Mouse (Mus musculus): ENCODE results near the gene Fgf22. TPM values are rescaled to one million over a fixed set of nuclear protein-coding genes. Genes with fewer than 3 reads are reported as not detected.

Gene Fgf22
- polyA plus RNA-seq, 1 experiment from 2014 or later: not detected

- Histone ChIP-seq H3K9me3 (ENCODE audit: control insufficient read depth, low read length) (no peaks in the 10 kb centered on the region; the same call in 1 of the 2 replicates), H3K4me1 (ENCODE audit: control insufficient read depth, insufficient read depth, low read length) (peaks cover 22% of the 10 kb centered on the region), H3K4me2 (ENCODE audit: low read depth, low read length) (peak within 1 kb of the TSS; percentile 94), H3K36me3 (ENCODE audit: control insufficient read depth, insufficient read depth, low read length) (no peaks in the 10 kb centered on the region), H3K27me3 (replicated peaks; ENCODE audit: control insufficient read depth, insufficient read depth, low read length) (no peaks in the 10 kb centered on the region), H3K4me3 (ENCODE audit: low read length) (peak within 1 kb of the TSS; percentile 89), H3K9ac (ENCODE audit: low read depth, low read length) (peak within 1 kb of the TSS; percentile 93), H3K27ac (ENCODE audit: low read length) (peak within 1 kb of the TSS; percentile 74)
- 6% methylated on average over 51 of the region's 51 CpGs for WGBS
- peak; percentile 62 for ATAC-seq
Observed at GRCm38 (mm10) chr10:79793051-79793737, 38.3 kb downstream of the Fgf22 start, which contains the start of gene Palm. Gene Palm (plus strand): TSS chr10:79793572.

GRCm38 (mm10) chr10:79793738-79794490 is 39.0 kb downstream of the Fgf22 start:
- H3K27ac ChIP-seq (ENCODE audit: low read length): peak overlapping the region; percentile 74
- no peaks in the 10 kb centered on the region for H3K36me3 ChIP-seq (ENCODE audit: control insufficient read depth, insufficient read depth, low read length)
- WGBS: 3% methylated on average over 38 of the region's 38 CpGs
- H3K4me1 ChIP-seq (ENCODE audit: control insufficient read depth, insufficient read depth, low read length): peaks cover 22% of the 10 kb centered on the region
- peak overlapping the region; percentile 93 for H3K9ac ChIP-seq (ENCODE audit: low read depth, low read length)
- peak; percentile 4 for ATAC-seq
- H3K4me3 ChIP-seq (ENCODE audit: low read length): peak overlapping the region; percentile 89
- peak overlapping the region; percentile 94 for H3K4me2 ChIP-seq (ENCODE audit: low read depth, low read length)
- no peaks in the 10 kb centered on the region; the same call in 1 of the 2 replicates for H3K9me3 ChIP-seq (ENCODE audit: control insufficient read depth, low read length)
- no peaks in the 10 kb centered on the region for H3K27me3 ChIP-seq (replicated peaks; ENCODE audit: control insufficient read depth, insufficient read depth, low read length)

DNA sequence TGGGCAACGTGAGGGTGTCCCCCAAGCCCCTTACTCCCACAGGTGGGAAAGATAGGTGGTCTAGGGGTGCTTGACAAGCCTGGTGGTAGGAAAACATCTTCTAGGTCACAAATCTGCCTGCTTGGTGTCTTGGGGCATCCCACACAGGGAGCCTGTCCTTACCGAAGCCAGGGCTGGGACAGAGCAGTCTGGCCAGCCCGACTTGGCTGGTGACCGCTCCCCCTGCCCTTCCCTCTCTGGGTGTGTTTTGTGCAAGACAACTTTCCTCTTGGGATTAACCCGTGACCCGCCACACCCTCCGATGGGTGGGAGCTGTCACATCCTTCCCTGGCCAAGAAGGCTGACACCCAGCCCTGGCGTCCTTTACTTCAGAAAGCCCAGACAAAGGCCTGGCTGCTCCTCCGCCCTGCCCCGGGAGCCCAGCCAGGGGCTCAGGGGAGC is 39.6 kb downstream of the Fgf22 start:
- Histone ChIP-seq H3K9me3 (ENCODE audit: control insufficient read depth, low read length) (no peaks in the 10 kb centered on the region; the same call in 1 of the 2 replicates), H3K4me2 (ENCODE audit: low read depth, low read length) (peak overlapping the region; percentile 94), H3K4me1 (ENCODE audit: control insufficient read depth, insufficient read depth, low read length) (peaks cover 22% of the 10 kb centered on the region), H3K4me3 (ENCODE audit: low read length) (peak overlapping the region; percentile 89), H3K9ac (ENCODE audit: low read depth, low read length) (peak overlapping the region; percentile 93), H3K27ac (ENCODE audit: low read length) (peak overlapping the region; percentile 74), H3K27me3 (replicated peaks; ENCODE audit: control insufficient read depth, insufficient read depth, low read length) (no peaks in the 10 kb centered on the region), H3K36me3 (ENCODE audit: control insufficient read depth, insufficient read depth, low read length) (no peaks in the 10 kb centered on the region)
- ATAC-seq: peak; percentile 34
- 13% methylated on average over 10 of the region's 10 CpGs for WGBS

DNA sequence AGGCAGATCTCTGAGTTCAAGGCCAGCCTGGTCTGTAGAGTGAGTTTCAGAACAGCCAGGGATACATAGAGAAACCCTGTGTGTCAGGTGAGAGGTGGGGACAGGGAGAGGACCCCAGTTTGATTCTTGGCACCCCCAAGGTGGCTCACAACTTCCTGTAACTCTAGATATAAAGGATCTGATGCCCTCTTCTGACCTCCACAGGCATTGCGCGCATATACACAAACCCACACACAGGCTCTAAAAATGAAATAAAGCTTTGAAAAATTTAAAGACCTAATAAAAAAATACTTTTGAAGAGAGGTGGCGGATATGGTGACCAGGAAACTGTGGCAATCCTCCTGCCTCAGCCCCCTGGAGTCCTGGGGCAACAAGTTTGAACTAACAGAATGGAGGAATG is 41.0 kb downstream of the Fgf22 start:
- no peak for ATAC-seq
- Histone ChIP-seq H3K4me2 (ENCODE audit: low read depth, low read length) (no peak overlapping the region), H3K27ac (ENCODE audit: low read length) (no peak overlapping the region), H3K9me3 (ENCODE audit: control insufficient read depth, low read length) (no peaks in the 10 kb centered on the region; the same call in 1 of the 2 replicates), H3K9ac (ENCODE audit: low read depth, low read length) (no peak overlapping the region), H3K36me3 (ENCODE audit: control insufficient read depth, insufficient read depth, low read length) (no peaks in the 10 kb centered on the region), H3K4me3 (ENCODE audit: low read length) (no peak overlapping the region), H3K27me3 (replicated peaks; ENCODE audit: control insufficient read depth, insufficient read depth, low read length) (no peaks in the 10 kb centered on the region), H3K4me1 (ENCODE audit: control insufficient read depth, insufficient read depth, low read length) (peaks cover 22% of the 10 kb centered on the region)
- WGBS: 96% methylated on average over 3 of the region's 3 CpGs

DNA sequence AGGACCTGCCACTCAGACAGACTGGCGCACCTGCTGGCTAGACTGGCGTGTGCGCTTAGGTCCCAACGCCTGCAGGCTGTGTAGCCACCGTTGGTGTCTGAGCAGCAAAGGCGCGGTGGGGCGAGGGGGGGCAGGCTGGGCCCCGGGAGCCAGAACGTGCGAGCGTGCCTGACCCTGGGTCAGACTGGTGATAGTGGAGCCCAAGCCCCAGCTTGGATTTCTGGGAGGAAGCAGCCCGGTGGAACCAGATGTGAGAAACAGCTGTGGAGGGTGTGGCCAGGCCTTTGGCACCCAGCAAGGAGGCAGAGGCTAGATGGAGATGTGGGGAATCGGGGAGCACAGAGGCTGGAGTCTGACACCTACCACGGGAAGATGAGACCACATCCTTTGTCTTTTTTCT is 42.5 kb downstream of the Fgf22 start:
- Histone ChIP-seq H3K4me3 (ENCODE audit: low read length) (no peak overlapping the region), H3K4me1 (ENCODE audit: control insufficient read depth, insufficient read depth, low read length) (peaks cover 25% of the 10 kb centered on the region), H3K9ac (ENCODE audit: low read depth, low read length) (peak overlapping the region; percentile 42), H3K36me3 (ENCODE audit: control insufficient read depth, insufficient read depth, low read length) (no peaks in the 10 kb centered on the region), H3K9me3 (ENCODE audit: control insufficient read depth, low read length) (no peaks in the 10 kb centered on the region; the same call in 1 of the 2 replicates), H3K27me3 (replicated peaks; ENCODE audit: control insufficient read depth, insufficient read depth, low read length) (no peaks in the 10 kb centered on the region), H3K4me2 (ENCODE audit: low read depth, low read length) (no peak overlapping the region), H3K27ac (ENCODE audit: low read length) (no peak overlapping the region)
- ATAC-seq: no peak
- 44% methylated on average over 15 of the region's 15 CpGs for WGBS

DNA sequence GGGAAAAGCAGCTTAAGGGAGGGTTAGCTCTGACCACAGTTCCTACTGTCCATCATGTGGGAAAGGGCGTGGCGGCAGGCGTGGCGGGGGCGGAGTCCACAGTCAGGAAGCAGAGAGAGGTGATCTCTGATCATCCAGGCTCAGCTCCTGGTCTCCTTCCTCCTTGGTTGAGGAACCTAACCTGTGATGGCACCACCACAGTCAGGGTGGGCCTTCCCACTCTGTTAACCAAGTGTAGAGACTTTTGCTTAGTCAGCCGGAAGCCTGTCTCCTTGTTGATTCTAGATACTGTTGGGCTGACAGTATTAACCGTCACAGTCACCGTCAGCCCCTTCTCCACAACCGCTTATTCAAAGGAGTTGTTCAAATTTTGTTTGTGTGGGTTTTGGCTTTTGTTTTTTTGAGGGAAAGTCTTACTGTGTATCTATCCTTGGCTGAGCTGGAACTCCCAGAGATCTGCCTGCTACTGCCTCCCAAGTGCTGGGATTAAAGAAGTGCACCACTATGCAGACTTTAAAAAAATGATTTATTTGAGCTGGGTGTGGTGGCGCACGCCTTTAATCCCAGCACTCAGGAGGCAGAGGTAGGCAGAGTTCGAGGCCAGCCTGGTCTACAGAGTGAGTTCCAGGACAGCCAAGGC is 43.5 kb downstream of the Fgf22 start:
- 88% methylated on average over 12 of the region's 12 CpGs for WGBS
- Histone ChIP-seq H3K4me2 (ENCODE audit: low read depth, low read length) (no peak overlapping the region), H3K4me3 (ENCODE audit: low read length) (no peak overlapping the region), H3K27me3 (replicated peaks; ENCODE audit: control insufficient read depth, insufficient read depth, low read length) (no peaks in the 10 kb centered on the region), H3K9me3 (ENCODE audit: control insufficient read depth, low read length) (no peaks in the 10 kb centered on the region; the same call in 1 of the 2 replicates), H3K27ac (ENCODE audit: low read length) (no peak overlapping the region), H3K9ac (ENCODE audit: low read depth, low read length) (no peak overlapping the region), H3K36me3 (ENCODE audit: control insufficient read depth, insufficient read depth, low read length) (no peaks in the 10 kb centered on the region), H3K4me1 (ENCODE audit: control insufficient read depth, insufficient read depth, low read length) (peaks cover 31% of the 10 kb centered on the region)
- no peak; the same call in 1 of the 2 replicates for ATAC-seq

- Histone ChIP-seq H3K4me1 (ENCODE audit: control insufficient read depth, insufficient read depth, low read length) (peaks cover 21% of the 10 kb centered on the region), H3K9ac (ENCODE audit: low read depth, low read length) (no peak overlapping the region), H3K4me3 (ENCODE audit: low read length) (no peak overlapping the region), H3K4me2 (ENCODE audit: low read depth, low read length) (no peak overlapping the region), H3K27me3 (replicated peaks; ENCODE audit: control insufficient read depth, insufficient read depth, low read length) (no peaks in the 10 kb centered on the region), H3K36me3 (ENCODE audit: control insufficient read depth, insufficient read depth, low read length) (no peaks in the 10 kb centered on the region), H3K9me3 (ENCODE audit: control insufficient read depth, low read length) (no peaks in the 10 kb centered on the region; the same call in 1 of the 2 replicates), H3K27ac (ENCODE audit: low read length) (no peak overlapping the region)
- ATAC-seq: no peak
- 78% methylated on average over 11 of the region's 11 CpGs for WGBS
Observed at GRCm38 (mm10) chr10:79800508-79800907, 45.6 kb downstream of the Fgf22 start.

GRCm38 (mm10) chr10:79801837-79802236 is 47.0 kb downstream of the Fgf22 start:
- 51% methylated on average over 3 of the region's 3 CpGs for WGBS
- H3K9ac ChIP-seq (ENCODE audit: low read depth, low read length): no peak overlapping the region
- H3K4me2 ChIP-seq (ENCODE audit: low read depth, low read length): no peak overlapping the region
- no peaks in the 10 kb centered on the region for H3K27me3 ChIP-seq (replicated peaks; ENCODE audit: control insufficient read depth, insufficient read depth, low read length)
- H3K9me3 ChIP-seq (ENCODE audit: control insufficient read depth, low read length): no peaks in the 10 kb centered on the region
- H3K4me1 ChIP-seq (ENCODE audit: control insufficient read depth, insufficient read depth, low read length): peaks cover 29% of the 10 kb centered on the region
- H3K36me3 ChIP-seq (ENCODE audit: control insufficient read depth, insufficient read depth, low read length): no peaks in the 10 kb centered on the region
- ATAC-seq: no peak
- H3K4me3 ChIP-seq (ENCODE audit: low read length): no peak overlapping the region
- no peak overlapping the region for H3K27ac ChIP-seq (ENCODE audit: low read length)

GRCm38 (mm10) chr10:79802331-79802971 is 47.6 kb downstream of the Fgf22 start:
- WGBS: 48% methylated on average over 11 of the region's 11 CpGs
- Histone ChIP-seq H3K36me3 (ENCODE audit: control insufficient read depth, insufficient read depth, low read length) (no peaks in the 10 kb centered on the region), H3K9ac (ENCODE audit: low read depth, low read length) (no peak overlapping the region), H3K27ac (ENCODE audit: low read length) (no peak overlapping the region), H3K4me1 (ENCODE audit: control insufficient read depth, insufficient read depth, low read length) (peaks cover 29% of the 10 kb centered on the region), H3K4me3 (ENCODE audit: low read length) (no peak overlapping the region), H3K27me3 (replicated peaks; ENCODE audit: control insufficient read depth, insufficient read depth, low read length) (no peaks in the 10 kb centered on the region), H3K4me2 (ENCODE audit: low read depth, low read length) (no peak overlapping the region), H3K9me3 (ENCODE audit: control insufficient read depth, low read length) (no peaks in the 10 kb centered on the region)
- ATAC-seq: peak; percentile 21; the same call in 1 of the 2 replicates

Data from intestine, embryonic 16.5 days (tissue).